Mouse (Mus musculus) skeletal muscle tissue, adult 2 months (tissue): ENCODE measurements around the gene Bcl11a.

Experiments
- DNase-seq: peaks from one replicate; pipeline ENCODE4 v3.0.0-alpha.2; 2012; ENCODE audit warnings: low read depth, low spot score

Gene Bcl11a

GRCm38 (mm10) chr11:24077795-24078705, at the start of gene Bcl11a:
Gene Bcl11a, plus strand, starts transcription at chr11:24078056.
- DNase-seq, result no peak

- DNase-seq, result no peak
Observed at GRCm38 (mm10) chr11:24044025-24044424, 33.8 kb upstream of the Bcl11a start.

GRCm38 (mm10) chr11:24049226-24050031, 28.4 kb upstream of the Bcl11a start:
- DNase-seq, result peak; percentile 19

GRCm38 (mm10) chr11:24050032-24050757, 27.7 kb upstream of the Bcl11a start:
- DNase-seq, result no peak

- DNase-seq, result no peak
Observed at GRCm38 (mm10) chr11:24052882-24053281, 25.0 kb upstream of the Bcl11a start.

- no peak for DNase-seq
Observed at GRCm38 (mm10) chr11:24059137-24059536, 18.7 kb upstream of the Bcl11a start.

- DNase-seq, result no peak
Observed at GRCm38 (mm10) chr11:24060428-24060827, 17.4 kb upstream of the Bcl11a start.

GRCm38 (mm10) chr11:24061819-24062218, 16.0 kb upstream of the Bcl11a start:
- no peak for DNase-seq

GRCm38 (mm10) chr11:24062495-24063096, 15.3 kb upstream of the Bcl11a start:
- no peak for DNase-seq

- DNase-seq, result no peak
Observed at GRCm38 (mm10) chr11:24064221-24064620, 13.6 kb upstream of the Bcl11a start.

GRCm38 (mm10) chr11:24065313-24065712, 12.5 kb upstream of the Bcl11a start:
- DNase-seq, result no peak

GRCm38 (mm10) chr11:24074021-24074591, 3.8 kb upstream of the Bcl11a start:
- no peak for DNase-seq

- no peak for DNase-seq
Observed at GRCm38 (mm10) chr11:24074634-24075104, 3.2 kb upstream of the Bcl11a start, which contains the start of gene A830031A19Rik. Gene A830031A19Rik, minus strand, starts transcription at chr11:24075054.

- no peak for DNase-seq
Observed at GRCm38 (mm10) chr11:24075486-24076126, 2.2 kb upstream of the Bcl11a start.

GRCm38 (mm10) chr11:24076127-24076650, 1.7 kb upstream of the Bcl11a start:
- no peak for DNase-seq

- no peak for DNase-seq
Observed at GRCm38 (mm10) chr11:24076821-24077730, 780 bp upstream of the Bcl11a start.

- no peak for DNase-seq
Observed at GRCm38 (mm10) chr11:24078706-24079316, 955 bp downstream of the Bcl11a start.
